Mouse (Mus musculus): ENCODE measurements around the gene Sec61g. TPM values are rescaled to one million over a fixed set of nuclear protein-coding genes. Genes with fewer than 3 reads are reported as not detected.
A peak's percentile ranks its signal among the peaks of the same experiment; 100 is the strongest.
"Not testable (repeated sequence)": the region's sequence is repeated elsewhere in the genome, so short reads cannot be mapped to it uniquely, and the experiment has no call there.

Sec61g gene
- total RNA-seq (2021) = 6.9 and 8.1 TPM in 2 replicates
- long read RNA-seq, experiment 1, transcript Sec61g-203 (4 exons, 1,862 nt) = major isoform, 169 of 184 reads
- long read RNA-seq, experiment 1, transcript Sec61g-202 (4 exons, 691 nt) = minor isoform, 5 of 184 reads
- long read RNA-seq, experiment 1, partial matches to known transcripts = 0 of 184 reads
- long read RNA-seq, experiment 1, other reads (novel, unspliced or antisense) = 1 of 184 reads
- long read RNA-seq, experiment 2, transcript Sec61g-207 (4 exons, 779 nt) = minor isoform, 9 of 227 reads
- long read RNA-seq, experiment 2, transcript Sec61g-203 (4 exons, 1,862 nt) = major isoform, 195 of 227 reads
- long read RNA-seq, experiment 2, transcript Sec61g-202 (4 exons, 691 nt) = minor isoform, 9 of 227 reads
- long read RNA-seq, experiment 2, partial matches to known transcripts = 5 of 227 reads
- long read RNA-seq, experiment 2, other reads (novel, unspliced or antisense) = 6 of 227 reads

- peak; percentile 95 for DNase-seq
These were observed at the start of gene Sec61g for GRCm38 (mm10) chr11:16508052-16508654. Gene Sec61g, minus strand, starts transcription at chr11:16508484.

DNA sequence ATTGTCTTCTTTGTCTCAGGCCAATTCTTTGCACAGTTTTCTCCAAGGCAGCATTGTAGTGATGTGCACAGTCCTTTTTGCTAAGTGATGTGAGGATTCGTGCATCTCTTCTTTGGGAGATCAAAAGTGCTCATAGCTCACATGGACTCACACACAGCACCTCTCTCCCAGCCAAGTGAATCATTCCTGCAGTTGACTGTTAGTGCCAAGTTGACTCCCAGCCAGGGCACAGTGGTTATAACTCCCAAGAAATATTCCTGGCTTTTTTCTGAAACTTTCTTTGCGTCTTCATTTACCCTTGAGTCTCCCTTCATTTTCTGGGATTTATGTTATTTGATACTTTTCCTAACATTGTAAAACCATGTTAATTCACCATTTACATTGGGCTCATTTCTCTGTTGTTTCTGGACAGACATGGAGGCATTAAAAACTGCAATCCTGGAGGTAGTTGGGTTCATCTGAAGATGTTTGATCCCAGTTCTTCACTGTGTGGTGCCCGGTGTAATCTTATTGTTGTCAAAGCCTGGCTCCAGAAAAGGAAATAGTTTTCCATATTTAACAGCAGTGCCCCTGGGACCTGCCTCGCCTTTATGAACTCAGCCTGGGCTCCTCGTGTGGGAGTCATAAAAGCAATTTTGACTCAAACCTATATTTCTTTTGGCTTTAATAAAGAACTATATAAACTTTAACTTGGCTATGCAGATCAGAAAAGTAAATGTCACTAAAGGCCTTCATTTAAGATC, 38.3 kb upstream of the Sec61g start:
- no peak for DNase-seq

DNA sequence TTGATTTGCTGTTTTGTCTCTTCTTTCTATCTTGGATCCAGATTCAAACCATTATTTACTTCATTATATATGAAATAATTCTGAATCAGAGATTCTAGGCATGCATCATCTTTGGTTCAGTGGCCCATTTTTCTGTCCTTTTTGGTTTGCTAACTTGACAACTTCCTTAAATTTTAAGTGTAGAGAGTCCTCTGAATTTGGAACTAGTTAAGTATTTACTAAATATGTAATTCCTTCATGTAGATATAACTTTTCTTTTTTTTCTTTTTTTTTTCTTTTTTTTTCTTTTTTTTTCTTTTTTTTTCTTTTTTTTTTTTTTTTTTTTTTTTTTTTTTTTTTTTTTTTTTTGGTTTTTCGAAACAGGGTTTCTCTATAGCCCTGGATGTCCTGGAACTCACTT, 29.1 kb upstream of the Sec61g start:
- DNase-seq = no peak

DNA sequence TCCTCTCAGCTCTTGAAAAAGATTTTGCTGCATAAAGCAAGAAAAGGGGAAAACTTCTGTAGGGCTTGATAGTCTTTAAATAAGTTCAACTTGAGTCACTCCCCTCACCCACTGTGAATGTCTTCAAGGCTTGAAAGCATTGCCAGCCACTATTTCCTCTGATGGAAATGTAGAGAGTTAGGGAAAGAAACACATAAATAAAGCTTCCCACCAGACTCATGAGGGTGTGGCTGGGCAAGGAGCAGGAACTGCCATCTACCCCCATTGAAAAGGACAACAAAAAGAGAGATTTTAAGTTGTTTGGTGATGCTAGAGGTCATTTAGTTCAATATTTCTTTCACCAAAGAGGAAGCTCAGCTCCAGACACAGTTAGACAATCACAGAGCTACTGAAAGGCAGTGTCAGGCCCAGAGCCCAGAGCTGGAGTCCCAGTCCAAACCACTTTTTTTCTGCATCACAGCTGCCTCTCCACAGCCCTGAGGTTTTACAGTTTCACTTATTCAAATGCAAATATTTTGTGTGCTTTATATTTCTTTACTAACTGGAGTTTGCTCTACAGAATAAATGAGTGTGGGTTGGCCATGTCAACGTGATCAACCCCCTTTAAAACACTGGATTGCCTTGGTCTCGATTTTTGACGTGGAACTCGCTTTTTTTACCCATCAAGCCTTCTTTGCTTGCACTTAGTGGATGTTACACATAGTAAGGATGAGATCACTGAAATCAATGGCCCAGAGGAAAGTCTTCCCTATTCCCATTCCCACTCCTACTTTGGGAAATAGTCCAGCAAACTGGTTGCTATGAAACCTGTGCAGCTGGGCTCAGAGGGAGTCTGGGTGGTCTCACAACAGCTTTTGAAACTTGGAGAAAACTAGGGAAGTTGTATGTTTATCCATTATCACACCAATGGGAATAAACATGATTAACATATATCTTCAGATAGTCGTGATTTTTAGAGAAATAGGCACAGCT, 26.6 kb upstream of the Sec61g start:
- DNase-seq = no peak

DNA sequence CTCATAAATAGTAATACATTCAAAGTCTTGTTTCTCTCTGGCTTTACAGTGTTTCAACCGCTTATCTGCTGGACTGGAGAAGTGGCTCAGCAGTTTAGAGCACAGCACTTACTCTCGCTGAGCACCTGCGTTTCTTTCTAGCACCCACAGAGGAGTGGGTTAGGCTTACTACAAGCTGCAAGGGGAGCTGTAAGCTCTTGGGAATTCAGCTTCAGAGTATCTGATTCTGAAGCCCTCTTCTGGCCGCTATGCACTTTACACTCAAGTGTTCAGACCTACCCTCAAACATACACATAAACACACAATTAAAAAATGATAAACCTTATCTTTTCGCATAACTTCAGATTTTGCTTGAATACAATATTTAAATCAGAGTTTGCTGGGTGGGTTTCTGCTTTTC, 24.6 kb upstream of the Sec61g start:
- DNase-seq = no peak

DNA sequence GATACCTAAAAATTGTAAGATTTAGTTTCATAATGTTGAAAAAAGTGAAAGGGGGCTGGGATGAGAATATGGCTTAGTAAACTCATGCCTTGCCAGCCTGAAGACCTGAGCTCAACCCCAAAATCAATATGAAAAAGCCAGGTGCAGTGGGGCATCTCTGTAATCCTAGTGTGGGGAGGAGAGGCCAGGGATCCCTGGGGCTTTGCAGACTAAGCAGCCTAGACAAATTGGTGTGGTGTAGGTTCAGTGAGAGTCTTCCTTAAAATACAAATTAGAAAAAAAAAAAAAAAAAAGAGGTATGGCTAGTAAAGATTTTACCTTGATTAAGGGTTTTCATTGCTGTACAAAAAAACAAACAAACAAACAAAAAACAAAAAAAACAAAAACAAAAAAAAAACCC, 20.6 kb upstream of the Sec61g start:
- DNase-seq = no peak

DNA sequence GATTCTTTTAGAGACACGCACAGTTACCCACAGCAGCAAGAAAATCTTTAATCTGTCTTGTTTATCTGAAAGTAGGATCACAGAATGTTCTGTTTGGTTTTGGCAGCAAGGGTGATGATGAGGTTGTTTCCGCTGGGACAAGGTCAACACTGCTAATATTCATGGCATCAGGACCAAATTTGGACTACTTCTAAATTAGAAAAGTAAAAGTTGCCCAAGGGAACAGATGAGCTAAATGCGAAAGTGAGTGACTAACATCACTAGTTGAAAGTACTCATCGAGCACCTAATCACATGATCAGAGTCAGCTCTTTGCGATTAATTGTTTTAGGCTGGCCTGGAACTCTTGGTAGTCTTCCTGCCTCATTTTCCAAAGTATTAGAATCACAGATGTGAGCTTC, 20.1 kb upstream of the Sec61g start:
- no peak for DNase-seq

DNA sequence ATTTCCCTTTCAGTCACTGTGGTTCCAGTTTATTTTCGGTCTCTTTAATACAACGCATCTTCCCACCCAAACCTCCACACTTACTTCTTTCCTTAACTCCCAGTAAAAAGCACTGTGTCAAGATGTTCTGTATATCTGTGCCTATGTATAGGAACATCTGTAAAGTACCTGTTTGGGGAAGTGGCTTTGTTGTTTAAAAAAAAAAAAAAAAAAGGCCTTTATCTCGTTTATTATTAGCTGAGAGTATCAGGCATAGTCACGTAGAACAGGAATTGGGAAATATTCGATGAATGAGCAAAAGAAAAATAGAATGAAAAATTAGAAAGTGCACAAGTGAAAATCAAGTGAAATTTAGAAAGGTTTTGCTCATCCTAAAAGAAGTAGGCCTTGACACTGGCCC, 19.5 kb upstream of the Sec61g start:
- no peak for DNase-seq

DNA sequence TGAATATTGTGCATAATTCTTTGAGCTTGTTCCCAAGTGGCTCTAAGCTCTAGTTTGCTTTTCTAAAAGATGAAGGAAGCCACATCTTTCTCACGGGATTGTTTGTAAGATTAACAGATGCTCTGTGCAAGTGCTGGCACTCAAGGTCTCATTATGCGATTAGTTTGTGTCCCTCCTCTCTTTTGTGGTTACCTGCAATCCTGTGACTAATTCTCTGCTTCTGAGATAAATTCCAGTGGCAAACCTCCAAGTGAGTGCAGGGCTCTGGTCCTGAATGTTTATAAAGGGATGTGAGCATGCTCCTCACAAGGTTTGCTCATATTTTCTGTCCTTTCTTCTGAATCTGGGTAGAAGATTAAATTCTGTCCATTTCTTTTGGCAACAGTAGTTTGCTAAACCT, 18.2 kb upstream of the Sec61g start:
- DNase-seq = no peak

GRCm38 (mm10) chr11:16525724-16526123, 17.4 kb upstream of the Sec61g start:
- no peak for DNase-seq

GRCm38 (mm10) chr11:16524917-16525640, 16.8 kb upstream of the Sec61g start:
- DNase-seq = peak; percentile 37

DNA sequence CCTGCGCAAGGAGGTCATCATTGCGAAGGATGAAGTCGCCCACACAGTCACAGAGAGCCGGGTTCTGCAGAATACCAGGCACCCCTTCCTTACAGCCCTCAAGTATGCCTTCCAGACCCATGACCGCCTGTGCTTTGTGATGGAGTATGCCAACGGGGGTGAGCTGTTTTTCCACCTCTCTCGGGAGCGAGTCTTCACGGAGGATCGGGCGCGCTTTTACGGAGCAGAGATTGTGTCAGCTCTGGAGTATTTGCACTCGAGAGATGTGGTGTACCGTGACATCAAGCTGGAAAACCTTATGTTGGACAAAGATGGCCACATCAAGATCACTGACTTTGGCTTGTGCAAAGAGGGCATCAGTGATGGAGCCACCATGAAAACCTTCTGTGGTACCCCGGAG, 6.8 kb upstream of the Sec61g start:
- DNase-seq = not testable (repeated sequence)

- not testable (repeated sequence) for DNase-seq
These were observed 5.9 kb upstream of the Sec61g start for GRCm38 (mm10) chr11:16514221-16514620.

- DNase-seq = no peak
These were observed 766 bp downstream of the Sec61g start for GRCm38 (mm10) chr11:16507385-16508051.

DNA sequence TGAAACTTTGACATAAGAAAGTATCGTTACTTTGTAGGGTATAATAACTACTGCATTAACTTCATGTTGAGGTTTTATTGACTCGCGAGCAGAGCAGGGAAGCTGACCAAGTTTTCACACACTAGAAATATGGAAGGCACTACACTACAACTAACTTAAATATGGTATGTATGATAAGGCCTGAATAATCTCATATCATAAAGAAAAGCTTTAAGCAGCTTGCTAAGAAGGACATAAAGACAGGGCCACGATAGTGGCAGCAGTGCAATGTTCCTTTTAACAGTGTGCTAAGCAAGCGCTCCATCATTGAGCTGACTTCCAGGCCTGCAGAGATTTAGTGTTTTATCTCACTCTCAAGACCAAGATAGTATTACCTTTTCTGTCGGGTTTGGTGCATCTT, 2.3 kb downstream of the Sec61g start:
- DNase-seq = no peak

DNA sequence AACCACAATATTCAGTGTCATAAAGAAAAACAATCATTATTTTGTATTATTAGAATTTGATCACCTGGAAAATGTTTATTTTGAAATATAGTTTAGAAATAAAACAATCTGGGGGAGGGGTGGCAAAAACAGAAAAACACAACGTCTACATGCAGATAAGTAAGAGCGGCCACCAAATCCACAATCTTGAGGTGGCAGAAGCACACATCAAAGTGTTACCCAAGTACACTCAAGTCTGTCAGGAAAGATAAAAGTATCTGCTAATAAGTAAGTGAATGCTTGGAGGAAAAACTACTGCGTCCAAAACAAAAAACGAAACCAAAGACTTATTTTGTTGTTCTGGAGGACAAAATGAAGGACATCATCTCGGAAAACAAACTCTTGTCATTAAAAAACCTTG, 5.1 kb downstream of the Sec61g start:
- DNase-seq = no peak

- DNase-seq = no peak
These were observed 5.5 kb downstream of the Sec61g start for GRCm38 (mm10) chr11:16502744-16503143.

DNA sequence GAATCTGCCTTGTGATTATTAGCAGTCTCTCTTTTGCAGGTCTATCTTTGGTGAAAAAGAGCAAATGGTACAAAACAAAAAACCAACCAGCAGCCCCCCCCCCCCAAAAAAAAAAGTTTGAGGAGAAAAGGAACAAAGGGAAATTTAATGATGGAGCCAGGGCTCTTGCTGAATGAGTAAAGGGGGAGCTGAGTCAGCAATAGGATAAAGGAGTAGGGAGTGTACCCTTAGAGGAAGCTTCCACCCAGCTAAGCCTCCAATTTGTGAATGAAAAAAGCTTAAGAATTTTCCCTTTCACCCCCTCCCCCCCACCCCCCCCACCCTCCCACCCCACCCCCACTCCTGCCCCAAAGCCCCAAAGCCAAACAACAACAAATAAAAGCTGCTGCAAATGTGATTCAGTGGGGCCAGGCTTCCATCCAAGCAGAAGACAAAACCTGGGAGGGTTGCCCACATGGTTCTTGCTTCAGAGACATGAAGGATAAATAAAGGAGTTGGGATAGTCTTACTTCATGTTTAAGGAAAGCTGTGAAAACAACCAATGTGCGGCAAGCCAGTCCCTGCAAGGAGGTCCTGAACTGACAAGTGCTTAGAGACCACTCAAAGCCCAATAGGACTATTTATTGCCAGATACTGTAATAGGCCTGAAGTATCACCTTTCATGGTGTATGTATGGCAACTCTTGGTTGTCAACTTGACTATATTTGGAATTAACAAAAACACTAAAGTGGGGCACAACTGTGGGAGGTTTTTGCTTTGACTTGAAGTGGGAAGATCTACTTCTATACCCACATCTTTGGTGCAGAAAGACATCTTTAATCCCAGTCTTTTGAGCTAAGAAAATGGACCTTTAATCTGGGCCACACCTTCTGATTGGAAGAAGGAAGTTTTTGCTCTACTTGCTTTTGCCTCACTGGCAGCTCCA, 9.3 kb downstream of the Sec61g start:
- DNase-seq = peak; percentile 18
